Mouse (Mus musculus): ENCODE measurements around the gene Slc6a3. TPM values are rescaled to one million over a fixed set of nuclear protein-coding genes. Genes with fewer than 3 reads are reported as not detected.

The Slc6a3 gene
- 0.70 and 0.75 TPM in 2 replicates for polyA plus RNA-seq (2015; fragmentation: Nextera tagmentation; extraction: Ambion mirVana)

- peak; percentile 98 for ATAC-seq (ENCODE audit: insufficient read depth)
- Histone ChIP-seq H3K36me3 (replicated peaks) (no peaks in the 10 kb centered on the region), H3K9me3 (replicated peaks) (no peaks in the 10 kb centered on the region), H3K27ac (replicated peaks) (no peak within 1 kb of the TSS; the same call in 1 of the 2 replicates), H3K4me3 (replicated peaks) (peak within 1 kb of the TSS; percentile 57), H3K9ac (peak within 1 kb of the TSS; percentile 55), H3K4me2 (peak within 1 kb of the TSS; percentile 88), H3K27me3 (peaks cover 78% of the 10 kb centered on the region), H3K4me1 (replicated peaks) (peaks cover 29% of the 10 kb centered on the region)
- WGBS (ENCODE audit: insufficient replicate concordance): under 1% methylated on average over 26 of the region's 26 CpGs
Measured at GRCm38 (mm10) chr13:73536403-73536821, at the start of gene Slc6a3. Gene Slc6a3 (plus strand): TSS chr13:73536747.

- Histone ChIP-seq H3K27ac (replicated peaks) (0 out of 2 replicates have a peak overlapping the region, but pooled peaks have one; percentile 48), H3K4me3 (replicated peaks) (no peak overlapping the region), H3K4me1 (replicated peaks) (peaks cover 94% of the 10 kb centered on the region), H3K9me3 (replicated peaks) (no peaks in the 10 kb centered on the region), H3K36me3 (replicated peaks) (peaks cover 100% of the 10 kb centered on the region), H3K4me2 (no peak overlapping the region), H3K27me3 (no peaks in the 10 kb centered on the region), H3K9ac (no peak overlapping the region)
- no peak for ATAC-seq (ENCODE audit: insufficient read depth)
- 42% methylated on average over 3 of the region's 3 CpGs for WGBS (ENCODE audit: insufficient replicate concordance)
Measured at GRCm38 (mm10) chr13:73488105-73488504, 48.4 kb upstream of the Slc6a3 start.

- peaks cover 94% of the 10 kb centered on the region for H3K4me1 ChIP-seq (replicated peaks)
- no peak overlapping the region for H3K4me3 ChIP-seq (replicated peaks)
- ATAC-seq (ENCODE audit: insufficient read depth): no peak
- peaks cover 100% of the 10 kb centered on the region for H3K36me3 ChIP-seq (replicated peaks)
- no peaks in the 10 kb centered on the region for H3K9me3 ChIP-seq (replicated peaks)
- 62% methylated on average over 9 of the region's 9 CpGs for WGBS (ENCODE audit: insufficient replicate concordance)
- H3K27ac ChIP-seq (replicated peaks): peak overlapping the region; percentile 48; the same call in 1 of the 2 replicates
- no peak overlapping the region for H3K9ac ChIP-seq
- no peaks in the 10 kb centered on the region for H3K27me3 ChIP-seq
- H3K4me2 ChIP-seq: no peak overlapping the region
Measured at GRCm38 (mm10) chr13:73488707-73489106, 47.8 kb upstream of the Slc6a3 start.

DNA sequence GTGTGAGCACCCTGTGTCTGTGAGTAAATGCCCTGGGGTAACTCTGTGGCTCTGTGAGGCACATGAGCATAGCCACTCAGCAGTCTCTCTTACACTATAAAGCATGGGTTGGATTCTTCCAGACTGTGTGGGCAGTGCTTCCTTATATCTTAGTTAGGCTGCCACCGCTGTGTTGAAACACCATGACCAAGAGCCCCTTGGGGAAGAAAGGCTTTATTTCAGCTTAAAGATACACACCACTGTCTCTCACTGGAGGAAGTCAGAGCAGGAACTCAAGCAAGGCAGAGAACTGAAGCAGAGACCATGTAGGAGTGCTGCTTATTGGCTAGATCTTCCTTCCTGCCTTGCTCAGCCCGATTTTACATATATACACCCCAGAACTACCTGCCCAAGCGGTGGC is 46.6 kb upstream of the Slc6a3 start:
- Histone ChIP-seq H3K4me2 (no peak overlapping the region), H3K36me3 (replicated peaks) (peaks cover 100% of the 10 kb centered on the region), H3K9me3 (replicated peaks) (no peaks in the 10 kb centered on the region), H3K27me3 (no peaks in the 10 kb centered on the region), H3K4me3 (replicated peaks) (no peak overlapping the region), H3K4me1 (replicated peaks) (peaks cover 94% of the 10 kb centered on the region), H3K9ac (no peak overlapping the region), H3K27ac (replicated peaks) (peak overlapping the region; percentile 48)
- 67% methylated on average over 3 of the region's 3 CpGs for WGBS (ENCODE audit: insufficient replicate concordance)
- ATAC-seq (ENCODE audit: insufficient read depth): no peak

DNA sequence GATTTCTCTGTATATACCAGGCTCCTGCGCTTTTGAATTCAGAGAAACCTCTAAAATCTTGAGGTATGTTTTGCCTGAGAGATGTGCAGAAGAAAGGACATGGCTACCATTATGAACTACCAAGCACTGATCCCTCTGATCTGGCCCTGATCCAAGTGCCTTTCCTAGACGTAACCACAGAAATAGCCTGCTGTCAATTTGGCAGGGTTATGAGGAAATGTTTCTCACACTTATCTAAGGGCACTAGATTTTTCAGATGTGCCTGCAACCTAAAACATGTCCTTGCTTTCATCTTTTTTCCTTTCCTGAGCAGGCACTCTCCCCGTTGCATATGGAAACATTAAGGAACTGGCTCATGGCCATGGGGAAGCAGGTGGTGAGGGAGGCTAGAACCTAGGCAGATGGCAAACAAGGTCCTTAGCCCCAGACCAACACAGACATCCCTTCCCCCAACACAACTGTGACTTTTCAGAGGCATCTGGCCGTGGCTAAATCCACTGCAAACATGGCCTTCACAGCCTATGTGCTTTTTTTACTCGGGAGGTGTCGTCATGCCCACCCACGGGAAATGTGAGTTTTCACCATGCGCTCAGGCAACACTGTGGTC is 45.9 kb upstream of the Slc6a3 start:
- ATAC-seq (ENCODE audit: insufficient read depth): no peak
- Histone ChIP-seq H3K27me3 (no peaks in the 10 kb centered on the region), H3K27ac (replicated peaks) (peak overlapping the region; percentile 34; the same call in 1 of the 2 replicates), H3K4me1 (replicated peaks) (peaks cover 95% of the 10 kb centered on the region), H3K4me3 (replicated peaks) (no peak overlapping the region), H3K9ac (no peak overlapping the region), H3K4me2 (no peak overlapping the region), H3K36me3 (replicated peaks) (peaks cover 100% of the 10 kb centered on the region), H3K9me3 (replicated peaks) (no peaks in the 10 kb centered on the region)
- WGBS (ENCODE audit: insufficient replicate concordance): 82% methylated on average over 8 of the region's 8 CpGs

- Histone ChIP-seq H3K36me3 (replicated peaks) (peaks cover 100% of the 10 kb centered on the region), H3K27ac (replicated peaks) (peak overlapping the region; percentile 36), H3K9ac (no peak overlapping the region; the same call in 1 of the 2 replicates), H3K4me3 (replicated peaks) (no peak overlapping the region), H3K9me3 (replicated peaks) (no peaks in the 10 kb centered on the region), H3K27me3 (no peaks in the 10 kb centered on the region), H3K4me1 (replicated peaks) (peaks cover 97% of the 10 kb centered on the region), H3K4me2 (no peak overlapping the region)
- 87% methylated on average over 4 of the region's 4 CpGs for WGBS (ENCODE audit: insufficient replicate concordance)
- no peak for ATAC-seq (ENCODE audit: insufficient read depth)
Measured at GRCm38 (mm10) chr13:73493183-73493582, 43.4 kb upstream of the Slc6a3 start.

DNA sequence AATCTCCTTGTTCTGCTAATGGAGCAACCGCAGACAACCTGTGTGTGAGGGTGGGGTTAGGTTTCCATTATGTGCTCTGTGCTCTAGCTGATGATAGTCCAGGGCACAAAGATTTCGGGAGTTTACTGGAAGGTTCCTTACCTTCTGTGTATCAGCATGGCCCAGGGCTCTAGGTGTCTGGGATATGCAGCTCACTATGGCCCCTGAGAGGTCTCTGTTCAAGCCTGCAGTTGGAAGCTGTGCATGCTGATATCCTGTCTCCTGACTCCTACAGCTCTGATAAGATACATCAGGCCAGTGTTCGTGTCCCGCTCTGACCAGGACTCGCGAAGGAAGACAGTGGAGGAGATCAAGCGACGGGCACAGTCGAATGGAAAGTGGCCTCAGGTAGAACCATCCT is 42.0 kb upstream of the Slc6a3 start:
- no peak overlapping the region for H3K4me3 ChIP-seq (replicated peaks)
- H3K9ac ChIP-seq: no peak overlapping the region
- H3K36me3 ChIP-seq (replicated peaks): peaks cover 100% of the 10 kb centered on the region
- WGBS (ENCODE audit: insufficient replicate concordance): 55% methylated on average over 9 of the region's 9 CpGs
- ATAC-seq (ENCODE audit: insufficient read depth): peak; percentile 29
- H3K4me1 ChIP-seq (replicated peaks): peaks cover 97% of the 10 kb centered on the region
- no peaks in the 10 kb centered on the region for H3K27me3 ChIP-seq
- H3K4me2 ChIP-seq: no peak overlapping the region
- H3K27ac ChIP-seq (replicated peaks): peak overlapping the region; percentile 66
- H3K9me3 ChIP-seq (replicated peaks): no peaks in the 10 kb centered on the region

DNA sequence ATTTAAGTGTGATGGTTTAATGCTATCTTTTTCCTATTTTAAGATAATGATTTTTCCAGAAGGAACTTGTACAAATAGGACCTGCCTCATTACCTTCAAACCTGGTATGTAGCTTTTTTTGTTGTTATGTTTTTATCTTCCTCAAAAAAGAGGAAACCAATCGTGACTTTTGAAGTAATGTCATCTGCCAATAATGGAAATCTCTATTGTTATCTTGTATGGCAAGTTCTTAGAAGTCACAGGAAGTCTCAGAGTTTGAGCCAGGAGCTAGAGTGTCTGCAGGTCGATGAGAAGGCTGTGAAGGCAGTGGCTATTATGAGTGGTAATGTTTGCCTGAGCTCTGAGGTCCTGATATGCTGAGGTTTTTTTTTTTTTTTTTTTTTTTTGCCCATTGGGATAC is 40.4 kb upstream of the Slc6a3 start:
- Histone ChIP-seq H3K9me3 (replicated peaks) (no peaks in the 10 kb centered on the region), H3K4me2 (no peak overlapping the region), H3K9ac (no peak overlapping the region; the same call in 1 of the 2 replicates), H3K27me3 (no peaks in the 10 kb centered on the region), H3K36me3 (replicated peaks) (peaks cover 100% of the 10 kb centered on the region), H3K4me3 (replicated peaks) (no peak overlapping the region), H3K4me1 (replicated peaks) (peaks cover 97% of the 10 kb centered on the region), H3K27ac (replicated peaks) (peak overlapping the region; percentile 88)
- 19% methylated on average over 2 of the region's 2 CpGs for WGBS (ENCODE audit: insufficient replicate concordance)
- no peak for ATAC-seq (ENCODE audit: insufficient read depth)

DNA sequence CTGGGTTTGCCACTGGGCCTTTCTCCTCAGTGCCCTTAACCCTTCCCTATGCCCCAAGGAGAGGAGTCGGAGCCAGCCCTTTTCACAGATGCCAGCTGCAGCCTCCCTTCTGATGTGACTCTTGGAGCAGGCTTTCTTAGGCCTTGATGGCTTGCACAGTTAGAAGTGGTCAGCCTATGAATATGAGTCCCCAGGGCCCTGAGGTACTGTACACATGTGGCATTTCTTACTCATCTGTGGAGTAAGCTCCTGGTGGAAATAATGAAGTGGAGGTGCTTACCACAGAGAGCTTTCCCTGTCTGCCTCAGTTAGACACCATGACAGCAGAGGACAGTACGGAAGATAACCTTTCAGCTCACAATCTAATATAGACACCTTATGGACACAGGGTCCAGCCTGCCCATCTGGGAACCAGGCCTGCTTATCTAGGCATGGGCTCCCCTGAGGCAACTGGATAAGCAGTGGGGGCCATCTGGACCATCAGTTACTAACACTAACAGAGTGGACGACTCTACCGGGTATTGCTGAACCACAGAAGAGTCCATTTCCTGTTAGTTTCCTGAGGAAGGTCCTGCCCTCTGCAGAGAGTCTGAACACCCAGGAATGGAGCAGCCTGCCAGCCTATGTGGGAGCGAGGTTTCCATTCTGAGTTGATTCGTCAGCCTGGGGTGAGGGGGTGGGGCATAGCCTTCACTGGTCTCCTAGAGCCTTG is 36.5 kb upstream of the Slc6a3 start:
- H3K4me1 ChIP-seq (replicated peaks): peaks cover 78% of the 10 kb centered on the region
- peaks cover 98% of the 10 kb centered on the region for H3K36me3 ChIP-seq (replicated peaks)
- WGBS (ENCODE audit: insufficient replicate concordance): 24% methylated on average over 6 of the region's 6 CpGs
- H3K27me3 ChIP-seq: no peaks in the 10 kb centered on the region
- ATAC-seq (ENCODE audit: insufficient read depth): peak; percentile 93
- H3K4me3 ChIP-seq (replicated peaks): no peak overlapping the region
- peak overlapping the region; percentile 88 for H3K27ac ChIP-seq (replicated peaks)
- H3K4me2 ChIP-seq: peak overlapping the region; percentile 52
- peak overlapping the region; percentile 44 for H3K9ac ChIP-seq
- H3K9me3 ChIP-seq (replicated peaks): no peaks in the 10 kb centered on the region

DNA sequence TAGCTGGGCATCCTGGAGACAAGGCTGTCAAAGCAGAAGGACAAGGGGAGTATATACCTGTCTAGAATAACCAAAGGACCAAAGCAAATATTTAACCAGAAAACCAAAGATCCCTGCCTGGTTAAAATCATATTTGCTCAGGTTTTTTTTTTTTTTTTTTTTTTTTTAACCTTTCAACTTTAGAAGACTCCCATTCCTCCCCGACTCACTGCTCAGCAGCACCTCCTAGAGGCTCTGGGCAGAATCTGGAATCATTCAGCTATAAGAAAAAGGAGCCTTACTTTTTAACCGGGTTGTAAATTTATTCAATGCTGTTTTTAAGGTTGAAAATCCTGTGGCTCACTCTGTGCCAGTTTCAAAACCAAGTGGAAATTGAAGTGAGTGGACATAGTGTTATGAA is 33.8 kb upstream of the Slc6a3 start:
- no peaks in the 10 kb centered on the region for H3K27me3 ChIP-seq
- H3K4me3 ChIP-seq (replicated peaks): no peak overlapping the region
- peak overlapping the region; percentile 88 for H3K27ac ChIP-seq (replicated peaks)
- no peaks in the 10 kb centered on the region for H3K9me3 ChIP-seq (replicated peaks)
- peaks cover 98% of the 10 kb centered on the region for H3K36me3 ChIP-seq (replicated peaks)
- no peak overlapping the region for H3K9ac ChIP-seq
- no peak overlapping the region for H3K4me2 ChIP-seq
- ATAC-seq (ENCODE audit: insufficient read depth): no peak
- 55% methylated on average over 2 of the region's 2 CpGs for WGBS (ENCODE audit: insufficient replicate concordance)
- H3K4me1 ChIP-seq (replicated peaks): peaks cover 53% of the 10 kb centered on the region

DNA sequence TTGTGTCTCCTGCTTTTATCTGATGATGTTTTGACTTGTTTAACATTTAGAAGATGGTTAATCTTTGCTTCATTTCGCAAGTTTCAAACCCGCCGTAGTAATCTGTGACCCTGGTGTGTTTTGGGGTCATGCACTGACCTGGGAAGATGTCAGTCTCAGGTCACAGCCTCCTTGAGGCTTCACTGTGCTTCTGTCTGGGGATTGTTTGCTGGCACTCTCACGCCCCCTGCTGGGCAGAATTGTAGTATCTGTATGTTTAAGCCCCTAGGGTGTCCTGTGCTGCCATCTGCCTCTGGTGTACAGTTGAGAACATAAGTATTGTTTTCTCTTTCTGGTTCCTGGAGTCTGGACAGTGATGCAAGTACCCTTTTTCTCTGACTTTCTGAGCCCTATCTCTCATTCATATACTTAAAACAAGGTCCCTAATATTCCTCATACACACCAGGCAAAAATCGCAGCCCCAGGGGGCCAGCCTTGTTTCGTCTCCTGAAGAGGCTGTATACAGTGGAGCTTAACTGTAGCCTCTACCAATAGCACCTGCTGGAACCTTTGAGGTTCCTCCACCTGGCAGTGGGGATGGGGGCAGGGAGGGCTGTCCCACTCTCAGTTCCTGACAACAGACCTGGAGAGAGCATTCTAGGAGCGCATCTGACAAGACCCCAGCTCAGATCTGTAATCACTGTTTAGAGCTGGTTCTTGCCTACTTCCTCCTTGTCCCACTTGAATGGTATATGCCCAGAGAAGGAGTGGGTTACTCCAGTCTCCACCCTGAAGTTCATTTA is 30.7 kb upstream of the Slc6a3 start:
- Histone ChIP-seq H3K27me3 (no peaks in the 10 kb centered on the region), H3K9me3 (replicated peaks) (no peaks in the 10 kb centered on the region), H3K4me1 (replicated peaks) (peaks cover 22% of the 10 kb centered on the region), H3K36me3 (replicated peaks) (peaks cover 98% of the 10 kb centered on the region), H3K27ac (replicated peaks) (no peak overlapping the region), H3K4me2 (no peak overlapping the region), H3K9ac (no peak overlapping the region), H3K4me3 (replicated peaks) (no peak overlapping the region)
- ATAC-seq (ENCODE audit: insufficient read depth): peak; percentile 61
- WGBS (ENCODE audit: insufficient replicate concordance): 71% methylated on average over 7 of the region's 7 CpGs

All from liver, embryonic 15.5 days (tissue).